ENCODE assay signal across 19 mouse cellular contexts in genomic region chr5:64496853-64497252, GRCm38 (mm10).
DNase-seq lines count a peak whose midpoint lies in the region; ATAC-seq lines count a peak whose summit lies in the region.
"Had no signal": no experiment of that assay in that cellular context is flagged by ENCODE, and none has a peak within 500 bp of the region (broad histone marks: within the 10 kb centered on the region; RNA-seq: fewer than 3 reads in every experiment).

No protein-coding gene starts in this region.

- DNase-seq in heart, postnatal 10 days: no peak
- peak; percentile 65 for DNase-seq in splenic B cell, adult 2 months (ENCODE audit: low read depth, low spot score)
- peak; percentile 48 for DNase-seq in thymus, postnatal 4 days
- DNase-seq in urinary bladder, postnatal 4 days (ENCODE audit: low spot score in 2 of 2): no peak
- no peak for DNase-seq in lung, postnatal 4 days
- no peak for DNase-seq in urinary bladder, postnatal 14 days (ENCODE audit: low spot score)
- DNase-seq: cerebellum, adult 9-10 months; embryo, embryonic 11 days; gastrocnemius, postnatal 10 days; kidney, adult 18-20 months; kidney, postnatal 10 days; lung, postnatal 36 days had no signal

- H3K4me2 ChIP-seq in heart, embryonic 16.5 days (ENCODE audit: low read depth, low read length): no peak overlapping the region
- H3K4me2 ChIP-seq: forebrain, embryonic 12.5 days; midbrain, embryonic 12.5 days had no signal

- intact Hi-C loops in heart, postnatal 10 days (cut with DNase I): no loop called here

- no peaks in the 10 kb centered on the region for H3K27me3 ChIP-seq in heart, embryonic 16.5 days (ENCODE audit: control insufficient read depth, insufficient read depth, low read length)
- H3K27me3 ChIP-seq in splenic B cell, adult 2 months (ENCODE audit: control insufficient read depth, insufficient read depth, low read length, poor library complexity, severe bottlenecking): no peaks in the 10 kb centered on the region
- H3K27me3 ChIP-seq: forebrain, embryonic 12.5 days; Patski had no signal

- no peak overlapping the region for H3K27ac ChIP-seq in heart, embryonic 16.5 days (ENCODE audit: low read length)
- H3K27ac ChIP-seq: forebrain, embryonic 12.5 days; midbrain, embryonic 12.5 days had no signal

- ATAC-seq in heart, embryonic 16.5 days (replicated peaks; ENCODE audit: extremely low read depth, insufficient read depth, low FRiP score): peak; percentile 41; the same call in 1 of the 2 replicates
- ATAC-seq in hematopoietic stem cell, adult 5-6 weeks (replicated peaks in 1 of 2; ENCODE audit: insufficient read depth in 1 of 2, low FRiP score in 2 of 2, low TSS enrichment in 1 of 2, low read depth in 1 of 2, poor library complexity in 2 of 2, severe bottlenecking in 2 of 2): peak; percentile 32 to 66; a peak in 3 of 4 replicates
- ATAC-seq: hindbrain, embryonic 16.5 days; Patski had no signal

- H3K9ac ChIP-seq in heart, embryonic 16.5 days (ENCODE audit: low read length): no peak overlapping the region
- H3K9ac ChIP-seq: forebrain, embryonic 12.5 days; midbrain, embryonic 12.5 days had no signal

- no peaks in the 10 kb centered on the region for H3K4me1 ChIP-seq in heart, embryonic 16.5 days (ENCODE audit: control insufficient read depth, insufficient read depth, low read length)
- H3K4me1 ChIP-seq: forebrain, embryonic 12.5 days; midbrain, embryonic 12.5 days had no signal

- H3K9me3 ChIP-seq in heart, embryonic 16.5 days (replicated peaks; ENCODE audit: control insufficient read depth, low read length): 0 out of 2 replicates have a peak, but pooled peaks cover 2% of the 10 kb centered on the region
- H3K9me3 ChIP-seq: forebrain, embryonic 12.5 days; midbrain, embryonic 12.5 days had no signal

- H3K4me3 ChIP-seq in heart, embryonic 16.5 days (ENCODE audit: low read length): no peak overlapping the region
- H3K4me3 ChIP-seq: forebrain, embryonic 12.5 days; midbrain, embryonic 12.5 days; myocyte had no signal

- no peaks in the 10 kb centered on the region for H3K36me3 ChIP-seq in heart, embryonic 16.5 days (ENCODE audit: control insufficient read depth, insufficient read depth)
- H3K36me3 ChIP-seq in splenic B cell, adult 2 months (ENCODE audit: control insufficient read depth, insufficient read depth, low read length, poor library complexity, severe bottlenecking): peaks cover 1% of the 10 kb centered on the region
- H3K36me3 ChIP-seq: forebrain, embryonic 12.5 days; midbrain, embryonic 12.5 days had no signal

- 74% methylated on average over 4 of the region's 4 CpGs for WGBS in heart, embryonic 16.5 days

Comparison
In these comparisons a context has a peak if more than half of its experiments do, and no peak if none do; other contexts are left out.
1. DNase-seq: peak in splenic B cell, adult 2 months (single experiment) and thymus, postnatal 4 days (single experiment); none in heart, postnatal 10 days (0 of 2), urinary bladder, postnatal 4 days (0 of 2), lung, postnatal 4 days (0 of 2) and urinary bladder, postnatal 14 days (single experiment).